ENCODE assay signal across 9 mouse cellular contexts in the genomic region with DNA sequence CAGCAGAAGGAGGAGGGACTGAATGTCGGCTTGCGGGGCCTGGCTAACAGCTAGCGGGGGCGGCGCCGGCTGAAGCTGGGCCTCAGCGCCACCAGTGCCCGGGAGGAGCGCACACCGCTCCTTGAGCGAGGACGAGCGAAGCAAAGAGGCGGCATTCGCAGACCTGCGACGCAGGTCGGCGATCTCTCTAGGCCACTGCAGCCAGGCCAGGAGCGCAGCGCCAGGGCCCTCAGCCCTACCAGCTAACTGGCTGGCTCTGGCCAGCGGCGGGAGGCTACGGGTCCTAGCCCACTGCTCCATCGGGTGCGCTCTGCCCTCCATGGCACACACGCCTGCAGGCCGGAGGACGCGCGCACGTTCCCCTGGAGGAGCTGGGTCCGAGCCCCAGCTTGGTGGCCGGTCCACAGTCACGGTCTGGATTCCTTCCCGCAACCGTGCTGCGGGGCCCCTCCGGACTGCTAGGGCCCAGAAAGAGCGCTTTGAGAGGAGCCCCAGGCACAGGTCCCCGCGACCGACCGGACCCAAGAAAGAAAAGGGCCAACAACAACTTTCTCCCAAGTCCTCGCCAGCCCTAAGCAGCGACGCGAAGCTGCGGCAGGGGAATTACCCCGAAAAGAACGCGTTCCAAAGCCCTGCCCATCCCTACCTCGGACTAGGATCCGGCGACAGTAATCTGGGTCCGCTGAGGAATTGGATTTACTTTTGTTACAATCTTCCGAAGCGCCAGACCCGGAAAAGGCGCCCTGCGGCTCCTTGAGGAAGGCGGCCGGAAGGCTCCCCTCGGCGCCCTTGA. TPM values are rescaled to one million over a fixed set of nuclear protein-coding genes. Genes with fewer than 3 reads are reported as not detected.
DNase-seq lines count a peak whose midpoint lies in the region; ATAC-seq and TF ChIP-seq lines count a peak whose summit lies in the region.
"Had no signal": no experiment of that assay in that cellular context is flagged by ENCODE, and none has a peak within 500 bp of the region (broad histone marks: within the 10 kb centered on the region; RNA-seq: fewer than 3 reads in every experiment).

No protein-coding gene starts in this region.

- peaks cover 99% of the 10 kb centered on the region for H3K27me3 ChIP-seq in limb, embryonic 15.5 days
- H3K27me3 ChIP-seq in stomach, postnatal 0 days (ENCODE audit: control insufficient read depth, insufficient read depth, low read length): peaks cover 30% of the 10 kb centered on the region

- H3K36me3 ChIP-seq in limb, embryonic 15.5 days: no peaks in the 10 kb centered on the region
- no peaks in the 10 kb centered on the region for H3K36me3 ChIP-seq in stomach, postnatal 0 days (ENCODE audit: control insufficient read depth, insufficient read depth, low read length)

- peak overlapping the region; percentile 41 for H3K4me2 ChIP-seq in limb, embryonic 15.5 days
- peak overlapping the region; percentile 45 for H3K4me2 ChIP-seq in stomach, postnatal 0 days (replicated peaks; ENCODE audit: low read depth)

- H3K9ac ChIP-seq in limb, embryonic 15.5 days: 0 out of 2 replicates have a peak overlapping the region, but pooled peaks have one; percentile 3
- H3K9ac ChIP-seq in stomach, postnatal 0 days (ENCODE audit: low read length): no peak overlapping the region

- H3K9me3 ChIP-seq in limb, embryonic 15.5 days: no peaks in the 10 kb centered on the region
- H3K9me3 ChIP-seq in stomach, postnatal 0 days (ENCODE audit: control insufficient read depth, low read length): no peaks in the 10 kb centered on the region

- WGBS in limb, embryonic 15.5 days: under 1% methylated on average over 65 of the region's 65 CpGs
- WGBS in stomach, postnatal 0 days: 2% methylated on average over 64 of the region's 65 CpGs

- no peak for TF ChIP-seq CTCF in stomach, postnatal 0 days (IDR thresholded peaks at IDR 0.05; ENCODE audit: low read depth)

- H3K4me1 ChIP-seq in limb, embryonic 15.5 days: peaks cover 44% of the 10 kb centered on the region
- peaks cover 4% of the 10 kb centered on the region; the same call in 1 of the 2 replicates for H3K4me1 ChIP-seq in stomach, postnatal 0 days (replicated peaks; ENCODE audit: control insufficient read depth, insufficient read depth)

- ATAC-seq in limb, embryonic 15.5 days (ENCODE audit: insufficient number of reproducible peaks, low FRiP score, low TSS enrichment, low read depth): no peak
- no peak for ATAC-seq in stomach, postnatal 0 days (ENCODE audit: low FRiP score, low TSS enrichment)

- TF ChIP-seq EP300 in stomach, postnatal 0 days (optimal IDR thresholded peaks at IDR 0.05): no peak

- H3K4me3 ChIP-seq in limb, embryonic 15.5 days: peak overlapping the region; percentile 24
- peak overlapping the region; percentile 30 for H3K4me3 ChIP-seq in stomach, postnatal 0 days (ENCODE audit: low read depth, low read length)
- H3K4me3 ChIP-seq: myocyte had no signal

- H3K27ac ChIP-seq in limb, embryonic 15.5 days: no peak overlapping the region
- no peak overlapping the region for H3K27ac ChIP-seq in stomach, postnatal 0 days (replicated peaks)

- DNase-seq in adrenal gland, adult (ENCODE audit: inconsistent age in 2 of 2, low spot score in 1 of 2): peak; percentile 8 to 54
- no peak for DNase-seq in adrenal gland, postnatal 25 days
- DNase-seq in testis, postnatal 10 days (ENCODE audit: low spot score): peak; percentile 49
- DNase-seq in testis, postnatal 14 days (ENCODE audit: low spot score): no peak
- no peak for DNase-seq in stomach, postnatal 0 days (ENCODE audit: low spot score)
- no peak for DNase-seq in thymus, postnatal 4 days
- no peak for DNase-seq in urinary bladder, adult 18-20 months (ENCODE audit: low spot score in 2 of 2)

RNA-seq across cellular contexts. Expression of gene Vax1, which starts 0.5 kb away (rescaled TPM):
- not detected in 2 replicates for total RNA-seq in adrenal gland, postnatal 25 days (2021)
- polyA plus RNA-seq in limb, embryonic 15.5 days (2015; fragmentation: Nextera tagmentation; extraction: Ambion mirVana): not detected in 2 replicates
- not detected in 2 replicates for polyA plus RNA-seq in stomach, postnatal 0 days (2015; fragmentation: Nextera tagmentation; extraction: Ambion mirVana)
- polyA plus RNA-seq: myocyte had no signal

RNA-seq across cellular contexts. Expression of gene Kcnk18, which starts 49.7 kb away (rescaled TPM):
- not detected in 2 replicates for total RNA-seq in adrenal gland, postnatal 25 days (2021)
- polyA plus RNA-seq in limb, embryonic 15.5 days (2015; fragmentation: Nextera tagmentation; extraction: Ambion mirVana): not detected in 2 replicates
- polyA plus RNA-seq in stomach, postnatal 0 days (2015; fragmentation: Nextera tagmentation; extraction: Ambion mirVana): 0.04 TPM in 1 of 2 replicates, not detected in the other
- polyA plus RNA-seq: myocyte had no signal

Comparison
In these comparisons a context has a peak if more than half of its experiments do, and no peak if none do; other contexts are left out.
1. DNase-seq: peak in adrenal gland, adult (2 of 2) and testis, postnatal 10 days (single experiment); none in adrenal gland, postnatal 25 days (single experiment), testis, postnatal 14 days (single experiment), stomach, postnatal 0 days (single experiment), thymus, postnatal 4 days (single experiment) and urinary bladder, adult 18-20 months (0 of 2).